Mouse (Mus musculus): Measurements from ENCODE around the gene Rnf17.
A peak's percentile ranks its signal among the peaks of the same experiment; 100 is the strongest.

Rnf17 gene

DNA sequence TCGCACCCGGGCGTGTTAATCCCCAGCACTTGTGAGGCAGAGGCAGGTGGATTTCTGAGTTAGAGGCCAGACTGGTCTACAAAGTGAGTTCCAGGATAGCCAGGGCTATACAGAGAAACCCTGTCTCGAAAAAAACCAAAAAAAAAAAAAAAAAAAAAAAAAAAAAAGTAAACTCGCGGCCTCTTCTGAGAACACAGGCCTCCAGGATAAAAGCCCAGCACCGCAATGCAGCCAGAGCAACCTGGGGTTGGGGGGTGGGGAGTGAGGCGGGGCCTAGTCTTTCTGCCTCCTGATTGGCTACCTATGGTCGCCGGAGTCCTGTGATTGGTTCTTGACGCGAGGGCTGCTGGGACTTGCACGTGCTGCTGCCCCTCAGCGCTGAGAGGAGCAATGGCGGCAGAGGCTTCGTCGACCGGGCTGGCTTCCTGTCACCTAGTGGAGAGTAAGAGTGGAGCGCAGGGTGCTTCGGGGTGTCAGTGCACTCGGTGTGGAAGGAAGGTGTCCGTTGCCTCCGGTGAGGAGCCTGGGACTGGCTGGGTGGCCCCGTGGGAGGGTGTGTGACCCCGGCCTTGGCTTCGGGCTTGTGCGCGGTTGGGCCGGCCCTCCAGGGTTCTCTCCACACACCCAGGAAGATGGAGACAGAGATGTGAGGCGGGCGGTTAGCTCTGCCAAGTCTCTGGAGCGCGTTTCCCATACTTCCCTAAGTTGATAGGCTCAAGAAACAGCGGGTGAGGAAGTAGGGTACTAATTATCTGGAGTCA, at the start of gene Rnf17:
Gene Rnf17, plus strand, starts transcription at position 271 of the 761 bp plus-strand sequence.
- peak in 1 of 2 experiments; percentile 22 for DNase-seq (ENCODE audit: inconsistent age in 2 of 2, low spot score in 1 of 2)

DNA sequence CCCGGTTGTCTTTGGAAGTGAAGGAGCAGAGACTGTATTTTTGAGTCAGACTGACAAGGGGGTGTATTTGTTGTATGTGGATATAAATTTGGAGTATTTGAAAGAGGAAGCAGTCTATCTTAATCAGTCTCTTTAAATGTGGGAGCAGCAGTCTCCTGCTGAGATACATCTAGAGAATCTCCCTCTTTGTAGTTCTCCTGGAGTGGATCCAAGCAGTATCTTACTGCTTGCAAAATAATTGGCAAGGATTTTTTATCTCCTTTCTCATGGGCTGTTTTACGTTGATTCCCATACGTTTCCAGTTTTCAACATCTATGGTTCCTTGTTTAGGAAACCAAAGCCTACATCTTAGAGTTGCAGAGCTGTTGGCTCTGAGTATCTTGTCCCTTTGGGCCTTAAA, 47.6 kb upstream of the Rnf17 start:
- no peak for DNase-seq (ENCODE audit: inconsistent age in 2 of 2, low spot score in 1 of 2)

DNA sequence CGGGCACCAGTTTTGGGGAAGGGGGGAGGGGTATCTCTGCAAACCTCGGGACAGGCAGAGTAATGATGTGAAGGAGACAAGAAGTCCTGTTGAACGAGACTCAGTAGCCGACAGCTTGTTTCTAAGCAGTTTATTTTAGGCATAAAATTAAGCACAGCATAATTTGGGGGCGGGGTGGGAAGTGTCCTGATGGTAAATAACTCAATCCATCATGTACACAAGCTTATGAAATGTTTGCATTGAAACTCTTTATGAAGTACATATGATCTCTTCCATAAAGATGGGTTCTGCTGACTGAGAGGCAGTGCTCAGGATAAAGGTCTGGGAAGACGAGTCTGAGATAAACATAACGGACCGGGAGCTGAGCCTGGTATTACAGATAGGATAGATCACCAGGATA, 47.0 kb upstream of the Rnf17 start:
- DNase-seq (ENCODE audit: inconsistent age in 2 of 2, low spot score in 1 of 2) = no peak

GRCm38 (mm10) chr14:56356196-56356595, 46.2 kb upstream of the Rnf17 start:
- DNase-seq (ENCODE audit: inconsistent age in 2 of 2, low spot score in 1 of 2) = peak; percentile 44 to 76

DNA sequence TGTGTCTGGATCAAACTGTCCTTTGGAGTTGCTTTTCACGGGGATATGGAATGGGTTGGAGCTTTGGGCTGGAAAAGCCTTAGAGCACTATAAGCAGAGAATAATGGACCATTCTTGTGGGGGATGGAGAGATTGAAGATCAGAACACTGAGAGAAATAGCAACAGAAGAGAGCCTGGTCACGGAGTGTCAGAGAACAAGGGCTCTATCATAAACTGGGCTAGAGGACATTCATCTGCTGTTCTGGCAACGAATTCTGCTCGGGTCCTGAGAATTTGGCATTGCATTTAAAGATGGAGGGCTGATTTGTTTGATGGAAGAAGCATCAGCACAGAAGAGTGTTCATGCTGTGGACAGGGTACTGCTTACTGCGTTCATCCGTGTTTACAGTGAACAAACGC, 44.0 kb upstream of the Rnf17 start:
- DNase-seq (ENCODE audit: inconsistent age in 2 of 2, low spot score in 1 of 2) = no peak

- peak in 1 of 2 experiments; percentile 30 for DNase-seq (ENCODE audit: inconsistent age in 2 of 2, low spot score in 1 of 2)
These were observed 43.2 kb upstream of the Rnf17 start for GRCm38 (mm10) chr14:56359131-56359530.

DNA sequence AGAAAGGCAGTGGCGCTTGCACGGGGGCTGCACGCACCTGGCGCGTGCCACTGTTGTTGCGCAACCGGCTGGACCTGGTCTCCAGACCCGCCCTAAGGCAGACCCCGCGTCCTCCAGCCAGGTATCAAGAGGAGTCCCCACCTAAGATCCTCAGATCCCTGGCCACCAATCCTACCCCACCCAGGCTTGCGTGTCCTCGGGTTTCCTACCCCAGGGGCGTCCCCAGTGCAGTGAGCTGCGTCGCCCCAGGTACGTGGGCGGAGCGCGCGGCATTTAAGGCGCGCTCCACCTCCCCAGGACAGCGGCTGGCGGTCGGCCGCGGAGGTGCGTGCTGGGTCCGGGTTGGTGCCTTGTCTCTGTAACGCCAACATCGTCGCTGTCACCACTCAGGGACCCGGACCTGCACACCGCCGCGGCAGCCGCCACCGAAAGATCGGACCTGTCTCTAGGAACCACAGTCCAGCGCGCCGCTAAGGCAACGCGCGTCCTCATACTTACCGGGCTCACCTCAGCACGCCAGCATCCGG, 37.6 kb upstream of the Rnf17 start, which contains the start of gene Atp12a:
Gene Atp12a, plus strand, starts transcription at position 358 of the 527 bp plus-strand sequence.
- DNase-seq (ENCODE audit: inconsistent age in 2 of 2, low spot score in 1 of 2) = peak in 1 of 2 experiments; percentile 31

DNA sequence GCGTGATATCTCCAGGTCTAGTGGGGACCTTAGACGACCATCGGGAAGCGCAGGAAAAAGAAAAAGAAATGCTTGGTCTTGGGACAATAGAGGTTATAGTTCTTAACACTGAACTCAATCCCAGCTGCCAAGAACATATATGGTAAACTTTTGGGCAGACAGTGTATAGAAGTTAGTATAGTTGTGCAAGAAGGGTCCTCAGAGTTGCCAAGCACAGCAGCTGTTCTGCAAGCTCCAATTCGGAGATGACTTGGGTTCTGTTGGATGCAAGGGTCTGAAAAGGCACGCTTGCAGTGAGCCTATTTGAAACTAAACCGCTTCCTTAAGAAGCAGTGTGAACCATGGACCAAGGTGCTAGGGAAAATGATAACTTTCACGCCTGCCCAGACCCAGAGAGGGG, 37.1 kb upstream of the Rnf17 start:
- no peak for DNase-seq (ENCODE audit: inconsistent age in 2 of 2, low spot score in 1 of 2)

DNA sequence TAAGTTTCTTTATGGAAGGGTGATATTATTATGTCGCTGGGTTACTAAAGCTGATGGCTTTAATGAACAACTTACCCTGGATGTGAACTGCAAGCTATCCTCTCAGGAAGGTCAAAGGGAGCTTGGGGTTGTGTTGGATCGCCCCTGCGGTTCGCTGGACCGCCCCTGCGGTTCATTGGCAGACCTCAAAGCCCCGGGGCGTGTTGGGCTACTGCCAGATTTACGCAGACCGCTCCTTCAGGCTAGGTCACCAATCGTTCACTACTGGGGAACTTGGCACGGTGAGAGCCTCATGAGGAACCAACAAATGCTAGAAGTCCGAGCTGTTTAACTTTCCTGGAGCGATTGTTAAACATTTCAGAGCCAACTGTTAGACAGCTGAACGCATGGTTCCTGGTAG, 35.7 kb upstream of the Rnf17 start:
- no peak for DNase-seq (ENCODE audit: inconsistent age in 2 of 2, low spot score in 1 of 2)

DNA sequence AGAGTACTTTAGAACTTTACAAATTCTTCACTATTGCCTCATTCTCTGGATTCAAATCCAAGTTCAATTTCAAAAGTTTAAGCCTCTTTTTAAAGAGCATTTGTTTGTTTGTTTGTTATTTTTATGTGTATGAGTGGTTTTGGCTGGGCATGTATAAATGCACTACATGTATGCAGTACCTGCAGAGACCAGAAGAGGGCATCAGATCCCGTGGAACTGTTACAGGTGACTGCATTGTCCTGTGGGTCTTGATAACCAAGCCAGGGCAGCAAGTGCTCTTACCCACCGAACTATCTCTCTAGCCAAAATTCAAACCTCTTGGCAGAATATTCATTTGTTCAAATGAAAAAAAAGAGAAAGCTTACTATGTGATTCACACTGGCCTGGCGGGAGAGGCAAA, 33.5 kb upstream of the Rnf17 start:
- no peak for DNase-seq (ENCODE audit: inconsistent age in 2 of 2, low spot score in 1 of 2)

DNA sequence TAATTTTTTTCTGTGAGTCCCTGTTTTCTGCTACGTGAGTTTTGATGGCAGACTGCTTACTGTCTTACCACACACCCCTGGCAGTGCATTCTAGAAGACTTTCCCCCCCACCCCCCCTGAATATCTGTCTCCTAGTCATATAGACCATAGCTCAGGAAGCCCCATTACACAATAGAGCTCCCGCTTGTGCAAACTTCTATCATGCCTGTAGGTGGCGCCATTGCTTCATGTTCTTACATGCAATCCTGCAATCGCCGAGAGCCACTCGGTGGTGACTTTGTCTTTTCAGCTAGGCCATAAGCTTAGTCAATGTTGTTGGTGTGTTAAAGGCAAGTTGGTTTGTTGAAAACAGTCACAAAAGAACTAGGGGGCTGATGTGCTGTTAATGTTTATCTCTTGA, 26.6 kb upstream of the Rnf17 start:
- peak; percentile 68 to 90 for DNase-seq (ENCODE audit: inconsistent age in 2 of 2, low spot score in 1 of 2)

DNA sequence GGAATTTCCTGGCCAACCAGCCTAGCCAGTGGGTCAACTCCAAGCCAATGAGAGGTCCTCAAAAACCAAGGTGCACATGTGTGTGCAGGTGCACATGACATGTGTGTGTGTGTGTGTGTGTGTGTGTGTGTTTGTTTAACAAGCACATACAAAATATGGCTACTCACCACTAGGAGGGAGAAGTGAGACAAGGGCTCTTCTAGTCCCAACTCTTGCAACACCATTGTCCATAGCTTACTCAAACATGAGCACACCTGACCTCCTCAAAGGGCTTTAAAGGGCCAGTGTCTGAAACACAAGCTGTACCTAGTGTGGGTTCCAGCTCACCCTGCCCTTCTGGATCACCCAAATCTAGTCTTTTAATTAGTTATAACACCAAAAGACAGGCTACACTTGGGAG, 24.6 kb upstream of the Rnf17 start:
- no peak for DNase-seq (ENCODE audit: inconsistent age in 2 of 2, low spot score in 1 of 2)

- DNase-seq (ENCODE audit: inconsistent age in 2 of 2, low spot score in 1 of 2) = no peak
These were observed 23.0 kb upstream of the Rnf17 start for GRCm38 (mm10) chr14:56379336-56379735.

DNA sequence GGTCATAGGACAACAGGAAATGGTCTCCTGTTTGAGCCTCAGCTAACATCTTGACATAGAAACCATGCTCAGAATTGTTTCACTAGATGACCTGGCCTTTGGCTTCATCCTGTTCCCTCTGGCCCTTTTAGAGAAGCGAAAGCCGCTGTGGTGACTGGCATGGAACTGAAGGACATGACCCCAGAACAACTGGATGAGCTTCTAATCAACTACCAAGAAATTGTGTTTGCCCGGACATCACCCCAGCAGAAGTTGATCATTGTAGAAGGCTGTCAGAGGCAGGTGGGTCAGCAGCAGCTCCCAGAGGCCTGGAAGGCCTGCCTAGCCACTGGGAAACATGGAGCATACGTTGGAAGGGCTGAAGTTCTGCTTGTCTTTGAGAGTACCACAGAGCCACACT, 20.0 kb upstream of the Rnf17 start:
- no peak for DNase-seq (ENCODE audit: inconsistent age in 2 of 2, low spot score in 1 of 2)

DNA sequence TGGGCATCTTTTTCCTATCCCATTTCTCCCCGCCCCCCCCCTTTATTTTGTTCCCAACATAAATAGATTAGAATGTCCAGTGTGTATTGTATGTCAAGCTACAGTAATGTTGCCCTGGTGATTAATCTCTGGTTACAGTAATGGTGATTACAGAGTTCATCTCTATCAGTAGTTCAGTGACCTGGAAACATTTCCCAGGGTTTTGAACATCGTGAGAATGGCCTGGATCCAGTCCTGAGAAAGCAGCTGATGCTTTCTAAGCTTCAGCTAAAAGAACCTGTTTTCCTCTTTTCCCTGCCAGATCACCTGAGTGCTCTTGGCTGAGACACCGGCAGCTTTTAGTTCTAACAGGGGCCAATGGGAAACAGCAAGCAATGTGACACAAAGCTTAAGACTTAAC, 12.1 kb upstream of the Rnf17 start:
- no peak for DNase-seq (ENCODE audit: inconsistent age in 2 of 2, low spot score in 1 of 2)

- DNase-seq (ENCODE audit: inconsistent age in 2 of 2, low spot score in 1 of 2) = peak in 1 of 2 experiments; percentile 22
These were observed 8.6 kb upstream of the Rnf17 start for GRCm38 (mm10) chr14:56393704-56394312.

DNA sequence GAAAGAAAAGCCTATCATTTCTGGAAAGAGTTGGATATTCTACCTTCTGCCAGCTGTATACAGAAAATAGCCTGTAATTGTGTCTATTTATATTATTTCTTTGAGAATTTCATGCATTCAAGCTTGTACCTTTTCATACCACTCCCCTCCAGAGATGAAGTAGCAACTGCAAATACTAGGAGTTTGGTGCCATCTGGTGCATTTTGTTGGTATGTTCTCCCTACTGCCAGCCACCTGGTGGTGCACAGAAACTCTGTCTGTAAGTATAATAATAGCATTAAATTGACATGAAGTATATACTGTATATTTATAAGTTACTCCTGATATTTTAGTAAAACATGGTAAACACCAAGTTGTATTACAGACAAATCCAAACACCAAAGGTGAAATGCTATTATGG, 4.4 kb upstream of the Rnf17 start:
- peak; percentile 30 to 77 for DNase-seq (ENCODE audit: inconsistent age in 2 of 2, low spot score in 1 of 2)

GRCm38 (mm10) chr14:56403072-56403375, 643 bp downstream of the Rnf17 start:
- no peak for DNase-seq (ENCODE audit: inconsistent age in 2 of 2, low spot score in 1 of 2)

DNA sequence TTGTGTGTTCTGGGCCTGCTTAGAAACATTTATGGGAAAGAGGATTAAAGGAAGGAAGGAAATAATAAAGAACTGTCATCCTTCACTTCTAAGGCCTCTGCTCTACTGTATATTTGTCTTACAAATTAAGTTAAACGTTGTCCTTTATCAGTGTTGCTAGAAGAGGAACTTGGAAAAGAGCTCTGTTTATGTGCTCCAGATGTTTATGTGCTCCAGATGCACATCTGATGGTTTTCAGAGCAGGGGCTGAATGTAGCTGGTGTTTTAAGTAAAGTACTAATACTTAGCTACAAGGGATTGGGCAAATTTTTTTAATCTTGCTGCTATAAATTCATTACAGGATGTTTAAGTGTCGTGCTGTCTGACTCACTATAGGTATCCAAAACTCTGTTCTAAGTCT, 59.7 kb downstream of the Rnf17 start:
- DNase-seq (ENCODE audit: inconsistent age in 2 of 2, low spot score in 1 of 2) = no peak

DNA sequence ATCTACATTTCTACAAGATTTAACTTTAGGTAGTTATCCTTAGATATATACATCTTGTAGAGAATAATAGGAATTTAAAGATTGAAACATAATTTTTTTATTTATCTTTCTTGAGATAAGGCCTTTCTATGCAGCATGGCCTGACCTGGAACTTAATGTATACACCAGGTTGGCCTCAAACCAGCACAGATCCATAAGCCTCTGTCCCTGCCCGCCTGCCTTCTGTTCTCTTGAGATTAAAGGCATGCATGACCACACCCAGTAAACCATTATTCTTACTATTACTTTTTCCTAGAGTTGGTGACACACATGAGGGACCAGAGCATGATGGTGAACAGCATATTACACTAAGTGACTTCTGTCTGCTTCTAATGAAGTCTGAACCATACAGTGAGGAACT, 60.3 kb downstream of the Rnf17 start:
- no peak for DNase-seq (ENCODE audit: inconsistent age in 2 of 2, low spot score in 1 of 2)

- DNase-seq (ENCODE audit: inconsistent age in 2 of 2, low spot score in 1 of 2) = peak; percentile 5 to 49
These were observed 65.8 kb downstream of the Rnf17 start for GRCm38 (mm10) chr14:56468145-56468544.

- DNase-seq (ENCODE audit: inconsistent age in 2 of 2, low spot score in 1 of 2) = no peak
These were observed 87.4 kb downstream of the Rnf17 start for GRCm38 (mm10) chr14:56489806-56490205.

GRCm38 (mm10) chr14:56502407-56502806, 100.0 kb downstream of the Rnf17 start:
- no peak for DNase-seq (ENCODE audit: inconsistent age in 2 of 2, low spot score in 1 of 2)

Measured in adrenal gland, adult (tissue).